Mouse (Mus musculus): ENCODE measurements around the gene Fxyd2. TPM values are rescaled to one million over a fixed set of nuclear protein-coding genes. Genes with fewer than 3 reads are reported as not detected.

The Fxyd2 gene
- polyA plus RNA-seq, 1 experiment from 2014 or later, result 8.7 TPM

DNA sequence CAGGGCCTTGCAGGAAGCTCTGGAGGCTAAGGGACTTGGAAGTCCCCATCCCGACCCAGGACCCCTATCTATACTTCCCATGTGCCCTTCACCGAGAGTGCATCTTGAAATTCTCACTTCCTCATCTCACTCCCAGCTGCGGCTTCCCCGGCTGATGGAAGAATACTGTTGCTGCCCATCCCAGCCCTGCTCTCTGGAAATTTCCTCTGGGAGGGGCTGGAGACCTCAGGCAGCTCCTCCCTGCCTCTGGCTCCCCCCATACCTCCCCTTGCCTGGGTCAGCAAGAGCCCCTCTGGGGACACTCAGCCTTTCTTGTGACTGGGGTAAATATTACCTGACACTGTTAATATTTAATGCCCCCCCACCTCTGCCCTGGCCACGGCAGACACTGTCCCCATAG lies 6.2 kb downstream of the Fxyd2 start:
- H3K27ac ChIP-seq (ENCODE audit: low read length), result no peak overlapping the region
- H3K9ac ChIP-seq (replicated peaks; ENCODE audit: low read depth, low read length), result no peak overlapping the region
- H3K9me3 ChIP-seq (ENCODE audit: control insufficient read depth, low read length), result no peaks in the 10 kb centered on the region
- ATAC-seq, result no peak
- no peaks in the 10 kb centered on the region for H3K27me3 ChIP-seq (replicated peaks; ENCODE audit: control insufficient read depth, insufficient read depth, low read length)
- WGBS, result 77% methylated on average over 5 of the region's 5 CpGs
- H3K4me1 ChIP-seq (replicated peaks; ENCODE audit: control insufficient read depth, insufficient read depth, low read length), result 0 out of 2 replicates have a peak, but pooled peaks cover 6% of the 10 kb centered on the region
- H3K4me2 ChIP-seq (ENCODE audit: low read length), result no peak overlapping the region
- no peaks in the 10 kb centered on the region for H3K36me3 ChIP-seq (ENCODE audit: control insufficient read depth, insufficient read depth)
- no peak overlapping the region for H3K4me3 ChIP-seq (replicated peaks; ENCODE audit: low read length)

DNA sequence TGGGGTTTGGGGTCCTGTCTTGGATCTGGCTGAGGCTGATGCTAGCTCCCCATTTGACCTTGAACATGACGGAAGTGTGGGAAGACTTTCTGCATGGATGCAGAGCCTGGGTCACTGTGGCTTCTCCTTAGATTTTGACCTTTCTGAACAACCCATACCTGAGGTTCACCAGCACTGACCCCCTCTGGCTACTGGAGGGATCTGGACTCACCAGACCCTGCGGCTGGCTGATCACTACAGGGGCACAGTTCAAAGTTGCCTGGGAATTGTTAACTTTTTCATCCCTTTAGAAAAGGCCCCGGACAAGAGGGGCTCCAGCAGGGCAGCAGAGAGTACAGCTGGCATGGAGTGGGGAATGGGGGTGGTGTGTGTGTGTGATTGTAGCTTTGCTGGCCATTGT lies 7.3 kb downstream of the Fxyd2 start:
- no peak overlapping the region for H3K27ac ChIP-seq (ENCODE audit: low read length)
- H3K4me3 ChIP-seq (replicated peaks; ENCODE audit: low read length), result no peak overlapping the region
- no peaks in the 10 kb centered on the region for H3K36me3 ChIP-seq (ENCODE audit: control insufficient read depth, insufficient read depth)
- peaks cover 6% of the 10 kb centered on the region; the same call in 1 of the 2 replicates for H3K4me1 ChIP-seq (replicated peaks; ENCODE audit: control insufficient read depth, insufficient read depth, low read length)
- no peaks in the 10 kb centered on the region for H3K9me3 ChIP-seq (ENCODE audit: control insufficient read depth, low read length)
- no peak overlapping the region for H3K9ac ChIP-seq (replicated peaks; ENCODE audit: low read depth, low read length)
- no peaks in the 10 kb centered on the region for H3K27me3 ChIP-seq (replicated peaks; ENCODE audit: control insufficient read depth, insufficient read depth, low read length)
- 72% methylated on average over 3 of the region's 3 CpGs for WGBS
- ATAC-seq, result no peak
- no peak overlapping the region for H3K4me2 ChIP-seq (ENCODE audit: low read length)

DNA sequence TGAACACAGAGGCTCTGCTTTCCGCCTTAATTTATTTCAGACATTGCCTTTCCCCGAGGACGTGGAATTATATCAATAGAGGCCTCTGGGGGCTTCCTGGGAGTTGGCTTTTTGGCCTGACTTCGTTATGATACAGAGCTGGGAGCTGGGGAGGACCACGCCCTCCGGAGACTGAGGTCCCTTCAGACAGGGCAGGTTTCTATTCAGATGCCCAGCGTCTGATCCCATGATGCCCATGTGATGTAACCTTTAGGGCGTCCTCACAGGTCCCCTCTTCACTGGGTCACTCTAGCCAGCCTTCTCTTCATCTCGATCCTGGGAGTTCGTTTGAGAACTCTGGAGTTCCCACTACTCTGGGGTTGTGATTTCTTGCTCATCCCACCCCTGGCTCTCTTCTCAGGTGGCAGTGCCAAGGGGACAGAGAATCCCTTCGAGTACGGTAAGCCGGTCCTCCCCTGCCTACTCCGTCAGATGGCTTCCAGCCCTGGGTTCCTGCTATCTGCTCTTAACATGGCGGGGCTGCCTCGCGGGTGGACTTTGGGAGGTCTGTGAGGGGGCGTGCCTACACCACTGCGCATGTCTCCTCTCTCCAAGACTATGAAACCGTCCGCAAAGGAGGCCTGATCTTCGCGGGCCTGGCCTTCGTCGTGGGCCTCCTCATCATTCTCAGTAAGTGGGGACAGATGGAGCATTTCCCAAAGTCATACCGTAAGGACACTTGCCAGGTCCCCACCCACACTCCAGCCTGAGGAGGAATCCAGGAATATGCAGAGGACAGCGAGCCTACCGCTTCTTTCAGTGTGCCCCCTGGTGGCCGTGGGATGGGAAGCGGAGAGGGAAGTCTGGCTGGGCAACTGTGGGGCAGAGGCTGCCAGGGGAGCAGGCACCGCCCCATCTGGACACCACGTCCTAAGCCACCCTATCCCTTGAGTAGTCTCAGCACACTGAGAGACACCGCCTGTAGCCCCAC lies 8.5 kb downstream of the Fxyd2 start:
- Histone ChIP-seq H3K9me3 (ENCODE audit: control insufficient read depth, low read length) (no peaks in the 10 kb centered on the region), H3K27ac (ENCODE audit: low read length) (no peak overlapping the region), H3K9ac (replicated peaks; ENCODE audit: low read depth, low read length) (no peak overlapping the region; the same call in none of the 2 replicates), H3K4me3 (replicated peaks; ENCODE audit: low read length) (peak overlapping the region; percentile 35), H3K36me3 (ENCODE audit: control insufficient read depth, insufficient read depth) (no peaks in the 10 kb centered on the region), H3K4me1 (replicated peaks; ENCODE audit: control insufficient read depth, insufficient read depth, low read length) (peaks cover 11% of the 10 kb centered on the region; the same call in 1 of the 2 replicates), H3K27me3 (replicated peaks; ENCODE audit: control insufficient read depth, insufficient read depth, low read length) (no peaks in the 10 kb centered on the region), H3K4me2 (ENCODE audit: low read length) (peak overlapping the region; percentile 50)
- 37% methylated on average over 33 of the region's 33 CpGs for WGBS
- ATAC-seq, result peak; percentile 66

DNA sequence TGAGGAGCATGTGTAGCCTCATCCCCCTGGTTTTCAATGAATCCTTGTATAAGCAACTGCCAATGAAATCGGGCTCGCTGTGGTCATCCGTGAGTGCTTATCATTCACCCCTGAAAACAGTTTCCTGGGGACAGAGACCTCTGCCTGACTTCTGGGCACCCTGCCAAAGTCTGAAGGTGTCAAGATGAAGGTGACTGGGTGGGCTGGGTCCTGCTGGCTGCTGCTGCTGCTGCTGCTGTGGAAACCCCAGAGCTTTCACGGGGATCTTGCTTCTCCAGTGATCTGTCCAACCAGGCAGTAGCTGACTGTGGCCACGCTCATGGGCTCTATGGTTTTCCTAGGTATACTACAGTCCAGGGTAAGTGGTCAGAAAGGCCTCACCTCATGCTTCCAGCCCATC lies 10.7 kb downstream of the Fxyd2 start:
- H3K4me1 ChIP-seq (replicated peaks; ENCODE audit: control insufficient read depth, insufficient read depth, low read length), result peaks cover 11% of the 10 kb centered on the region; the same call in 1 of the 2 replicates
- no peak overlapping the region for H3K4me3 ChIP-seq (replicated peaks; ENCODE audit: low read length)
- 85% methylated on average over 5 of the region's 5 CpGs for WGBS
- H3K4me2 ChIP-seq (ENCODE audit: low read length), result no peak overlapping the region
- H3K36me3 ChIP-seq (ENCODE audit: control insufficient read depth, insufficient read depth), result no peaks in the 10 kb centered on the region
- no peaks in the 10 kb centered on the region for H3K9me3 ChIP-seq (ENCODE audit: control insufficient read depth, low read length)
- H3K27ac ChIP-seq (ENCODE audit: low read length), result no peak overlapping the region
- ATAC-seq, result no peak
- H3K9ac ChIP-seq (replicated peaks; ENCODE audit: low read depth, low read length), result no peak overlapping the region
- no peaks in the 10 kb centered on the region for H3K27me3 ChIP-seq (replicated peaks; ENCODE audit: control insufficient read depth, insufficient read depth, low read length)

DNA sequence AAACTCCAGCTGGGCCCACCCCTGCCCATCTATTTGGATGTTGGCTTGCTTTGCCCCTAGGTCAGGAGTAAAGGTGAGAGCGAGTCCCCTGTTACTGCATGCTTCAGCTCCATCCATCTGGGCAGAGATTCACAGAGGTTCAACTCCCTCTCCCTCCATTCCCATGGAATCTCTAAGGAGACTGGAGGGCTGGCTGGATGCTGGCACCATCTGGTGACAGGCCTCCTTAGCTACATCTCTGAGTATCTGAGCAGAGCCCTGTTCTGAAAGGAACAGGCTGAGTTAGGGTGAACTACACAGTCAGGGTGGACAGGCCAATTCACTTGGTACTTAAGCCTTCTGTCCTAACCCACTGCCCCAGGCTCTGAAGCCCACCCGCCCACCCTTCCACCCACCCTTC lies 11.1 kb downstream of the Fxyd2 start:
- Histone ChIP-seq H3K9me3 (ENCODE audit: control insufficient read depth, low read length) (no peaks in the 10 kb centered on the region), H3K27me3 (replicated peaks; ENCODE audit: control insufficient read depth, insufficient read depth, low read length) (no peaks in the 10 kb centered on the region), H3K27ac (ENCODE audit: low read length) (no peak overlapping the region), H3K4me3 (replicated peaks; ENCODE audit: low read length) (no peak overlapping the region), H3K9ac (replicated peaks; ENCODE audit: low read depth, low read length) (no peak overlapping the region), H3K4me1 (replicated peaks; ENCODE audit: control insufficient read depth, insufficient read depth, low read length) (peaks cover 11% of the 10 kb centered on the region; the same call in 1 of the 2 replicates), H3K36me3 (ENCODE audit: control insufficient read depth, insufficient read depth) (no peaks in the 10 kb centered on the region), H3K4me2 (ENCODE audit: low read length) (no peak overlapping the region)
- ATAC-seq, result no peak
- WGBS, result 85% methylated on average over 2 of the region's 2 CpGs

DNA sequence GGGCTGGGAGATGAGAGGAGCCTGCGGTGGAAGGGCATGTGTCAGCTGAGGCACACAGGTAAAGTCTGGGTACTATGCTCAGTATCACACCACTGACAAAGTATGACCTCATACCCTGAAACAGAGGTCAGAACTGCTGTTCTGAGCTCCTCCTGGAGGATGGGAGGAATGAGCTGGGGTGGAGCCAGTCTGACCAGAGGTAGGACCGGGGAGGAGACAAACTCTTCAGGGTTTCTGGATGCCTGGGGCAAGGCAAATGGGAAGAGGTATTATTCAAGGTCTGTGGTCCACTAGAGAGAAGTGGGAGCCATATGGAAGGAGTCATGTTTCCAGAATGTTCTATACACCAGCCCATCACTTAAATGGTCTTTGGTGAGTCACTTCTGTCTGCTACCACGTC lies 11.6 kb downstream of the Fxyd2 start:
- Histone ChIP-seq H3K4me2 (ENCODE audit: low read length) (no peak overlapping the region), H3K9ac (replicated peaks; ENCODE audit: low read depth, low read length) (no peak overlapping the region), H3K9me3 (ENCODE audit: control insufficient read depth, low read length) (no peaks in the 10 kb centered on the region), H3K27ac (ENCODE audit: low read length) (no peak overlapping the region), H3K27me3 (replicated peaks; ENCODE audit: control insufficient read depth, insufficient read depth, low read length) (no peaks in the 10 kb centered on the region), H3K36me3 (ENCODE audit: control insufficient read depth, insufficient read depth) (no peaks in the 10 kb centered on the region), H3K4me3 (replicated peaks; ENCODE audit: low read length) (no peak overlapping the region), H3K4me1 (replicated peaks; ENCODE audit: control insufficient read depth, insufficient read depth, low read length) (peaks cover 11% of the 10 kb centered on the region; the same call in 1 of the 2 replicates)
- WGBS, result 79% methylated on average over 3 of the region's 3 CpGs
- no peak for ATAC-seq

DNA sequence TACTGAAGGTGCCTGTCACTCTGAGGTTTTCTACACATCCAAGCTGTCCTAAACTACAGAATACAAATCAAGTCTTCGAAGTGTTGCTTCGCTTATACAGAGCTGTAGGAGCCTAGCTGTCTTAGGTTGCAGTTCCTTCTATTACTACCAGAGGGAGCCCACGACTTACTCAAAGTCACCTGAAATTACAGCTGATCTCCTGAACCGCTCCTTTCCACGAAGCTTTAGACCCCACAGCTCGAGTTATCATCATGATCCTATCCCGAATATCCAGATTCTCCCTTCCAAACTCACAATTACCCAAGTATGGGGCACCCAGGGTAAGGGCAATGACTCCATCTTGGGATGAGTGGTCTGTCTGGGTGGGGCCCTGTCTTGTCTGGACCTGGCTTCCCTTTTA lies 12.3 kb downstream of the Fxyd2 start:
- Histone ChIP-seq H3K36me3 (ENCODE audit: control insufficient read depth, insufficient read depth) (no peaks in the 10 kb centered on the region), H3K4me1 (replicated peaks; ENCODE audit: control insufficient read depth, insufficient read depth, low read length) (peaks cover 11% of the 10 kb centered on the region; the same call in 1 of the 2 replicates), H3K27ac (ENCODE audit: low read length) (no peak overlapping the region), H3K4me3 (replicated peaks; ENCODE audit: low read length) (no peak overlapping the region), H3K4me2 (ENCODE audit: low read length) (peak overlapping the region; percentile 4; the same call in 1 of the 2 replicates), H3K9ac (replicated peaks; ENCODE audit: low read depth, low read length) (no peak overlapping the region), H3K9me3 (ENCODE audit: control insufficient read depth, low read length) (no peaks in the 10 kb centered on the region), H3K27me3 (replicated peaks; ENCODE audit: control insufficient read depth, insufficient read depth, low read length) (no peaks in the 10 kb centered on the region)
- WGBS, result 14% methylated on average over 7 of the region's 7 CpGs
- peak; percentile 58 for ATAC-seq

DNA sequence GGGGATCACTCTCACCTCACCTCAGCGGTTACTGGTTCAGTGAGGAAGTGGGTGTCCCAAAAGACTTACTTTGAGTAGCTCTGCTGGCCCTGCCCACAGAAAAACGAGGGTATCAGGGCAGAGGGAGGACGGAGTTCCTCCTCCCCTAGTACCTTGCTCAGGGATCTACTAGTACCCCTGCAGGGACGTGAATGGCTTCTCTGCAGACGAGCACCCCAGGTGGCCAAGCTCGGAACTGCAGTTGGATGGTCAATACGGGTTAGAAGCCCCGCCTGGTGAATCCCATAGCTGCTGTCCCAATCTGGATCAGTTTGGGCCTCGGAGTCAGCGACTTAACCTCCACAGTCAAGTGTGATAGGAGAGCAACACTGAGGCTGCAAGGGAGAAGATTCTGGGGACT lies 12.8 kb downstream of the Fxyd2 start:
- 6% methylated on average over 10 of the region's 10 CpGs for WGBS
- Histone ChIP-seq H3K4me3 (replicated peaks; ENCODE audit: low read length) (no peak overlapping the region), H3K27me3 (replicated peaks; ENCODE audit: control insufficient read depth, insufficient read depth, low read length) (no peaks in the 10 kb centered on the region), H3K27ac (ENCODE audit: low read length) (no peak overlapping the region), H3K9ac (replicated peaks; ENCODE audit: low read depth, low read length) (no peak overlapping the region), H3K36me3 (ENCODE audit: control insufficient read depth, insufficient read depth) (no peaks in the 10 kb centered on the region), H3K4me2 (ENCODE audit: low read length) (peak overlapping the region; percentile 4), H3K4me1 (replicated peaks; ENCODE audit: control insufficient read depth, insufficient read depth, low read length) (peaks cover 11% of the 10 kb centered on the region; the same call in 1 of the 2 replicates), H3K9me3 (ENCODE audit: control insufficient read depth, low read length) (no peaks in the 10 kb centered on the region)
- ATAC-seq, result peak; percentile 55

DNA sequence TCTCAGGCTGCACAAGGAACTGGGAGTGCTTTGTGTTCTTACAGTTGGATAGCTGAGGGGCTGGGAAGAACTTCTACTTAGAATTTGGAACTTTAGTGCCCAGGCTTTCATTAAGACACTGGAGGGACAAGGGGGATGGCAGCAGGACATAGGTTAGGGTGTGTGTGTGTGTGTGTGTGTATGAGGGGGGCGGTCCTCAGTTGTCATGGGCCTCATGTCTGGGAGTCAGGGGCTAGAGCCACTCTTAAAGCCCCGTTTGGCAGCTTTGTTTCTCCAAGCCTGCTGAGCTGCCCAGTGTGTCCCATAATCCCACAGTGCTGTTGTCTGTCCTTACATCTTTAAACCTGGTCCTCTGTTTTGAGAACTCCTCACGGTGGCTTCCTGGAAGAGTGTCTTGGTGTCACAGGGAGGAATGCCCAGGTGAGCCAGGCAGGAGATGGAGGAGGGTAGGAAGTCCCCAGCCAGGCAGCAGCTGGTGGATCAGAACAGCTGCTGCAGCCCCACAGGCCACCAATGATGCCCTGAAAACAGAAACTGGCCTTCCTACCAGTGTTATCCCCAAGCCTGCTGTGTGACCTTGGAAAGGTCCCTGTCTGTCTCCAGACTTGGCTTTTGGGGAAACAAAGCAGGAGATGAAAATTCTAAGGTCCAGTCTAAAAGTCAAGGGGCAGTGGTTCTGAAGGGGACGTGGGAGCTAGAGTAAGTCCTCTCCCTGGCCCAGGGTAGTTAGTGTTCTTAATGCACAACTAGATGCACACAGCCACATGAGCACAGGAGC lies 13.4 kb downstream of the Fxyd2 start:
- Histone ChIP-seq H3K9me3 (ENCODE audit: control insufficient read depth, low read length) (no peaks in the 10 kb centered on the region), H3K27me3 (replicated peaks; ENCODE audit: control insufficient read depth, insufficient read depth, low read length) (no peaks in the 10 kb centered on the region), H3K4me2 (ENCODE audit: low read length) (no peak overlapping the region), H3K4me3 (replicated peaks; ENCODE audit: low read length) (no peak overlapping the region), H3K27ac (ENCODE audit: low read length) (no peak overlapping the region), H3K9ac (replicated peaks; ENCODE audit: low read depth, low read length) (no peak overlapping the region), H3K4me1 (replicated peaks; ENCODE audit: control insufficient read depth, insufficient read depth, low read length) (peaks cover 11% of the 10 kb centered on the region; the same call in 1 of the 2 replicates), H3K36me3 (ENCODE audit: control insufficient read depth, insufficient read depth) (no peaks in the 10 kb centered on the region)
- WGBS, result 72% methylated on average over 4 of the region's 4 CpGs
- no peak for ATAC-seq

Measured in forebrain, embryonic 16.5 days (tissue).